Mouse (Mus musculus): ENCODE data around the gene Fam169a. TPM values are rescaled to one million over a fixed set of nuclear protein-coding genes. Genes with fewer than 3 reads are reported as not detected.
"Not testable (repeated sequence)": the region's sequence is repeated elsewhere in the genome, so short reads cannot be mapped to it uniquely, and the experiment has no call there.

Gene Fam169a
- total RNA-seq, 2 experiments from 2014 or later, result 0.29 TPM; not detected in 1

GRCm38 (mm10) chr13:97073497-97073896 is 6.4 kb downstream of the Fam169a start:
- ATAC-seq (ENCODE audit: poor library complexity, severe bottlenecking), result no peak

- ATAC-seq (ENCODE audit: poor library complexity, severe bottlenecking), result no peak
Measured at GRCm38 (mm10) chr13:97077556-97077955, 10.5 kb downstream of the Fam169a start.

DNA sequence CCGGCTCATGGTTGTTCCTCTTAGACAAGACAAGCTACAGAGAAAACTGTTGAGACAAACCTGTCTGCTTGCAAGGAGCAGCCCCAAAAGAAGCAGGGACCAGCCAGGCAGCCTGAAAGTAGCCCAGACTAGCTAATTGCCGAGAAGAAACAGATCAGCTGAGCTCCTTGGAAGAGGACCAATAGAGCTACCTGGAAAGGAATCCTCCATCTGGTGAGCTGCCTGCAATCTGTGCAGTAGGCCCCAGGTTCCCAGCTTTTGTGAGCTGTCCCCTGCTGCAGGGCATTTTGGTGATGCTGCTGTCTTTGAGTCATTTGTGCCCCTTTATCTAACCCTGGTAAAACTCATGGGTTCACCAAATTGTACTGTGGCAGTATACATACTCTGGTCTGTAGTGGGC is 13.1 kb downstream of the Fam169a start:
- ATAC-seq (ENCODE audit: poor library complexity, severe bottlenecking), result no peak

GRCm38 (mm10) chr13:97080615-97081014 is 13.5 kb downstream of the Fam169a start:
- ATAC-seq (ENCODE audit: poor library complexity, severe bottlenecking), result no peak

GRCm38 (mm10) chr13:97082432-97082831 is 15.3 kb downstream of the Fam169a start:
- ATAC-seq (ENCODE audit: poor library complexity, severe bottlenecking), result no peak

GRCm38 (mm10) chr13:97086316-97086715 is 19.2 kb downstream of the Fam169a start:
- no peak for ATAC-seq (ENCODE audit: poor library complexity, severe bottlenecking)

- ATAC-seq (ENCODE audit: poor library complexity, severe bottlenecking), result no peak
Measured at GRCm38 (mm10) chr13:97087421-97087820, 20.3 kb downstream of the Fam169a start.

- no peak for ATAC-seq (ENCODE audit: poor library complexity, severe bottlenecking)
Measured at GRCm38 (mm10) chr13:97088183-97088582, 21.1 kb downstream of the Fam169a start.

DNA sequence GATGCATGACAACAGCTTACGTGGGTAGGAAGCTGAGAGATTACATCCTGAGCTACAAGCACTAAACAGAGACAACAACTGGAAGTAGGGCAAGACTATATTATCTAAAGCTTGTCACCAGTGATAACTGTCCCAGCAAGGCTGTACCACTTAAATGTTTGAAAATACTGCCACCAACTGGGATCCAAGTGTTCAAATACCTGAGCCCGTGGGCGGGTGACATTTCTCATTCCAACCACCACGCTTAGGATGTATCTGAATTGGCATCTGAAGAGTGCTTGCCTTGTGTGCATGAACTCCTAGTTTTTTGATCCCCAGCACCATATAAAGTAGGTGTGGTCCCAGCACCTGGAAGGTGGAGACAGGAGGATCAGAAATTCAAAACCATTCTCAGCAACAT is 28.6 kb downstream of the Fam169a start:
- no peak for ATAC-seq (ENCODE audit: poor library complexity, severe bottlenecking)

- peak; percentile 68 for ATAC-seq (ENCODE audit: poor library complexity, severe bottlenecking)
Measured at GRCm38 (mm10) chr13:97099187-97099852, 32.2 kb downstream of the Fam169a start, which contains the start of gene Gm6169. TSS of gene Gm6169 (minus strand) at chr13:97099237.

DNA sequence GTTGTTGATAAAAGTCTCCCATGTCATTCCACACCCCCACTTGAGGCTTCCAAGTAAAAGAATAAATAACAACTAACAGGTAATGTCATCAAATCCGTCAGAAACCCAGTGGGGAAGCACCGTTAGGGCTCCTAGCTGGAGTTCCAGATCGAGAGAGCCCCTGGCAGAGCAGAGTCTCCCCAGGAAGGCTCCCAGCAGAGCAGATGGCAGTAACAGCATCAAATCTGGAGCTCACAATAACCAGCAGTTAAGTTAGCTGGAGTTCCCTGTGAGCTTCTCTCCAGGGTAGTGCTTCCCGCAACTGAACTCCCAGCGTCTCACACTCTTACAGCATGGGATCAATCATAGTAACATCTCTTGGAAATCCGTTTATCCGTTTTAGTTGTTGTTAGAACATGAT is 37.9 kb downstream of the Fam169a start:
- no peak for ATAC-seq (ENCODE audit: poor library complexity, severe bottlenecking)

DNA sequence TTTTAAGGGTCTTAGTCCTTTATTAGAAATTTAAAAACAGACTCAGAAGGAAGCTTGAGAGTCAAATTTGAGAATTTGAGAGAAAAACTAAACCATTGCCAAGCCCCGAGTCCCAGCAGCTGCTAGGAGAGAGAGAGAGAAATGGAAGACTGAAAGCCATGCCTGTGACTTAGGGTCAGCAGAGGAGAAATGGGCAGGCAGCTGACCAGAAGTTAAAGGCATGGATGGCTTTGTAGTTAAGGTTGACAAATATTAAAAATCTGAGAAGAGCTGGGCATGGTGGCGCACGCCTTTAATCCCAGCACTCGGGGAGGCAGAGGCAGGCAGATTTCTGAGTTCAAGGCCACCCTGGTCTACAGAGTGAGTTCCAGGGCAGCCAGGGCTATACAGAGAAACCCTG is 40.6 kb downstream of the Fam169a start:
- not testable (repeated sequence) for ATAC-seq (ENCODE audit: poor library complexity, severe bottlenecking)

DNA sequence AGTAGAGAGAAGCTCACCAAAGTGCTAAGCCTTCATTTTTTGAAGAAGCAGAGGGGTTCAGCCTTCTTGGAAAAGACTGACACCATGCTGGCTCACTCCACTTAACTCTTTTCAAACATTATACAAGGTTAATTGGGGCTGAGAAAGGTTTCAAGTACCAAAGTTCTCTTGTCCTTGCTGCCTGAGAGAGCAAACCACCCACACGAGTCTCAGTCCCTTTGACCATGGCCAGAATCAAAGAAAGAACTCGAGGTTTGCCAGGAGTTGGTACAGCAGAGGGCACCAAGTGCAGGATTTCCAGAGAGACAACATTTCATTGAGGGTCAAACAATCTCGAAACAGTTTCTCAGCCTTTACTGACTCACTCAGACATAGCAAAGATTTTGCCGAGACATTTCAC is 42.0 kb downstream of the Fam169a start:
- no peak for ATAC-seq (ENCODE audit: poor library complexity, severe bottlenecking)

DNA sequence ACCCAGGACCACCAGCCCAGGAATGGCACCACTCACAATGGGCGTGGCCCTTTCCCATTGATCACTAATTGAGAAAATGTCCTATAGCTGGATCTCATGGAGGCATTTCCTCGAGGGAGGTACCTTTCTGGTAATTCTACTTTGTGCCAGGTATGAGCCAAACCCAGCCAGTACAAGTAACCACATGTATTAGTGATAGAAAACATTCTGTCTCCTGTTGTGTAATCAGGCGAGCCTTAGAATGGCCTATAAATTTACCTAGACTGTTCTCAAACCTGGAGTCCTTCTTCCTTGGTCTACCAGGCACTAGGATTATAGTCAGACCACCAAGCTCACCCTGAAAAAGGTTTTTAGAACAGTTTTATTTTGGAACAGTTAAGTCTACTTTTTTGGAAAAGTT is 54.3 kb downstream of the Fam169a start:
- no peak for ATAC-seq (ENCODE audit: poor library complexity, severe bottlenecking)

DNA sequence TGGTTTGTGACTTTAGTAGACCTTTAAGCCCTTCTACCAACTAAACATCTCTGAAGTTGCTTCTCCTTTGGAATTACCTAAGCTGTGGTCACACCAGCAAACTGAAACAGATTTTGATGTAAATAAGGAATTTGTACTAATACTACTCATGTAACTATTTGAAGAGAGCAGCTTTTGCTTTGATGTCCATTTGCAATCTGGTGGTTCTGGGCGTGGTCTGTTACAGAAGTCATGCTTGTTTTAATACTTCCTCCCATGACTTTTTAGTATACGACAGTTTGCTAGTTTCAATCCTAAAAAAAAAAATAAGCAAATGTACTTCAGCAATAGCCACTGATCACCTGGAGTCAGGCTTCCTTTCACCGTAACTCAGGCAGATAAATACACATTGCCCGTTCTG is 62.6 kb downstream of the Fam169a start:
- ATAC-seq (ENCODE audit: poor library complexity, severe bottlenecking), result peak; percentile 56; the same call in 1 of the 2 replicates

- not testable (repeated sequence) for ATAC-seq (ENCODE audit: poor library complexity, severe bottlenecking)
Measured at GRCm38 (mm10) chr13:97130413-97130812, 63.3 kb downstream of the Fam169a start.

GRCm38 (mm10) chr13:97137466-97138400 is 70.6 kb downstream of the Fam169a start, which contains the start of the genes Gfm2 and Nsa2:
TSS of gene Gfm2 (plus strand) at chr13:97137937.
TSS of gene Nsa2 (minus strand) at chr13:97137937.
- ATAC-seq (ENCODE audit: poor library complexity, severe bottlenecking), result peak; percentile 98

GRCm38 (mm10) chr13:97138404-97138931 is 71.4 kb downstream of the Fam169a start:
- ATAC-seq (ENCODE audit: poor library complexity, severe bottlenecking), result not testable (repeated sequence)

- ATAC-seq (ENCODE audit: poor library complexity, severe bottlenecking), result no peak
Measured at GRCm38 (mm10) chr13:97142321-97142720, 75.2 kb downstream of the Fam169a start.

DNA sequence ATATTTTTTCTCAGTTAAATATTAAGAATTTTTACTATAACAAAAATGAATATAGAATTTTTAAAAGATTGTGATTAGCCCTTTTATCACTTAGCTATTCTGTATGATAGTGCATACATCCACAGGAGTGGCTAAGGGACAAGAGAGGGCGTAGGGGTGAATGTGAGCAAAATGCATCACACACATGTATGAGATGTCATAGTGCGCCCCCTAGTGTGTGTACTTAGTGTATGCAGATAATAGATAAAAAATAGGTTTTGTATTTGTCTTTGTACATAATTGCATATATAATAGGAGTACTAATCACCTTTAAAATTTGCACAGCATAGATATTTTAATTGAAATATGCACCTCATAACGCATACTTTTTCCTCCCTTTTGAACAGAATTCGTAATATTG is 78.7 kb downstream of the Fam169a start:
- peak; percentile 94 for ATAC-seq (ENCODE audit: poor library complexity, severe bottlenecking)

DNA sequence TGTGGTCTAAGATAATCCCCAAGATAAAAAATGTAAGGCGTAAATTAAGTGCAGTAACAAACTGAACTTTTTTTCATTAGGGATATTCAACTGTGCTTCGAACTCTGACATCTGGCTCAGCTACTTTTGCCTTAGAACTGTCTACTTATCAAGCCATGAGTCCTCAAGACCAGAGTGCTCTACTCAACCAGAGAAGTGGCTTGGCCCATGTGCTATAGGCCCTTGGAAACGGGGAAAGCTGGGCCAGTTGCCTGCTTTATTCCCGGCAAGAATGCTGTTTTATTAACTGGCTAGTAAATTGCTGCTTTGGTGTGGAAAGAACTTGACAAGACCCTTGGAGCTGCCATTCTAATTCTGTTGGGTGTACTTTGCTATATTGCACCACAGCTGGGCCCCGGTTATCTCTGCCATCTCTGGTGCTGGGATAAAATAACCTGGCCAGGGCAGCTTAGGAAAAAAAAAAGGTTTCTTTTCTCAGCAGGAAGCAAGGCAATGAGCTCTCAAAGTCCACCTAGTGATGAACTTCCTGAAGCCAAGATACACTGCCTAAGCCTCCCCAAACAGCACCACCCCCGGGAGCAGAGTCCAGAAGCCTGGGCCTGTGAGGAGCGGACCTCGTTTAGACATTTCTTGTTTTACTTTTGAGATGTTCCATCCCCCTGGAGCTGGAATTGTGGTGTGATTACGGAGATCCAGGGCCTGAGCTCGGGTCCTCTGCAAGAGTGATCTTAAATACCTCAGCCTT is 108.6 kb downstream of the Fam169a start:
- no peak for ATAC-seq (ENCODE audit: poor library complexity, severe bottlenecking)

Data from megakaryocyte, adult 5-6 weeks (primary cell).